ENCODE assay signal across 8 mouse cellular contexts in the genomic region with DNA sequence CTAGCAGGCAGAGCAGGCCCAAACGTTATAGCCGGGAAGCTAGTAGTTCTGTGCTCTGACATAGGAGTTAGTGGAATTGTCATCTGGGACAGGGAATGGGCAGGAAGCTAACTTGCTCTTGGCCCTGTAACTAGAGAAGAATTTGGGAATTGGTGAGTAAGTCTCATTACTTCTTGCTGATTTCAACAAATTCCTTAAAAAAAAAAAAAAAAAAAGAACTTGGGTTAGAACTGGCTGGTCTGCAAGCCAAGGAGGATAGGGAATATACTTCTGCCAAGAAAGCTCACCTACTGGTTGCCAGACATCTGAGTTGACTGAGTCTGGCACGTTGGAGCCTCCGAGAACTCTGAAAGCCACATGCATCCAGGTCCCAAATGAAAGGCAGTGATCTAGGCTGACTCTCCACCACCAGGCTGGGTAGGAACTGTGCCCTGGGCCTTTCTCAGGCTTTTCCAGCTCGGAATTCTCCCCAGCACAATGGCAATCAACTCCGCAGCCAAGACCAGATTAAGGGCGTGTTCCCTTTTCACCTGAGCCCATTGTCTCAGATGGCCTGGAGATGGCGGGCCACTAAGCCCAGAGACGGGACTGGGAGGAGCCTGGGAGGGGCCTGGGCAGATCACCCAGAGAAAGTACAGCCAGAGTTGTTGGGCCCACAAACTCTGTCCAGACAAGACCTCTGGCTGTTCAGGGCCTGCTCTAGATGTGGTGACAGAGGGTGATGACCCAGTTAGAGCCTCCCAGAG.
DNase-seq lines count a peak whose midpoint lies in the region; ATAC-seq lines count a peak whose summit lies in the region.
"Had no signal": no experiment of that assay in that cellular context is flagged by ENCODE, and none has a peak within 500 bp of the region (broad histone marks: within the 10 kb centered on the region; RNA-seq: fewer than 3 reads in every experiment).

No protein-coding gene starts in this region.

- H3K4me3 ChIP-seq in midbrain, embryonic 10.5 days = no peak overlapping the region
- H3K4me3 ChIP-seq in midbrain, embryonic 15.5 days = no peak overlapping the region
- H3K4me3 ChIP-seq in brown adipose tissue, adult 24 weeks (ENCODE audit: insufficient read depth, low read depth, low read length) = no peak overlapping the region
- H3K4me3 ChIP-seq: midbrain, embryonic 12.5 days had no signal

- H3K4me1 ChIP-seq in midbrain, embryonic 10.5 days = peaks cover 13% of the 10 kb centered on the region
- H3K4me1 ChIP-seq in midbrain, embryonic 15.5 days = no peaks in the 10 kb centered on the region
- peaks cover 15% of the 10 kb centered on the region for H3K4me1 ChIP-seq in brown adipose tissue, adult 24 weeks (ENCODE audit: control insufficient read depth, insufficient read depth, insufficient read length, low read length)

- H3K27ac ChIP-seq in midbrain, embryonic 10.5 days (replicated peaks) = peak overlapping the region; percentile 70
- H3K27ac ChIP-seq in midbrain, embryonic 15.5 days = no peak overlapping the region
- peak overlapping the region; percentile 88 for H3K27ac ChIP-seq in brown adipose tissue, adult 24 weeks (replicated peaks; ENCODE audit: low read depth, low read length)
- H3K27ac ChIP-seq: midbrain, embryonic 12.5 days had no signal

- 34% methylated on average over 9 of the region's 9 CpGs for WGBS in midbrain, embryonic 10.5 days
- WGBS in midbrain, embryonic 15.5 days = 41% methylated on average over 9 of the region's 9 CpGs

- H3K27me3 ChIP-seq in midbrain, embryonic 10.5 days (ENCODE audit: low read depth, poor library complexity, severe bottlenecking) = peaks cover 12% of the 10 kb centered on the region
- no peaks in the 10 kb centered on the region for H3K27me3 ChIP-seq in midbrain, embryonic 15.5 days (replicated peaks)
- H3K27me3 ChIP-seq in splenic B cell, adult 2 months (ENCODE audit: control insufficient read depth, insufficient read depth, low read length, poor library complexity, severe bottlenecking) = no peaks in the 10 kb centered on the region

- H3K9ac ChIP-seq in midbrain, embryonic 15.5 days = no peak overlapping the region
- H3K9ac ChIP-seq: midbrain, embryonic 12.5 days had no signal

- intact Hi-C loops in heart, postnatal 14 days (cut with DNase I) = no loop called here

- no peaks in the 10 kb centered on the region for H3K9me3 ChIP-seq in midbrain, embryonic 10.5 days (replicated peaks)
- no peaks in the 10 kb centered on the region for H3K9me3 ChIP-seq in midbrain, embryonic 15.5 days
- H3K9me3 ChIP-seq: midbrain, embryonic 12.5 days had no signal

- no peak for DNase-seq in midbrain, embryonic 10.5 days (ENCODE audit: low spot score)
- peak; percentile 44 to 48 for DNase-seq in heart, postnatal 14 days
- peak; percentile 17 for DNase-seq in splenic B cell, adult 2 months (ENCODE audit: low read depth, low spot score)
- DNase-seq in cerebellum, adult 18-20 months = no peak
- no peak for DNase-seq in layer of hippocampus, postnatal 14 days (ENCODE audit: low spot score in 2 of 2)

- no peak for ATAC-seq in midbrain, embryonic 15.5 days (replicated peaks)

- no peak overlapping the region for H3K4me2 ChIP-seq in midbrain, embryonic 15.5 days
- H3K4me2 ChIP-seq: midbrain, embryonic 12.5 days had no signal

- no peaks in the 10 kb centered on the region for H3K36me3 ChIP-seq in midbrain, embryonic 10.5 days
- H3K36me3 ChIP-seq in midbrain, embryonic 15.5 days (replicated peaks) = no peaks in the 10 kb centered on the region
- H3K36me3 ChIP-seq in splenic B cell, adult 2 months (ENCODE audit: control insufficient read depth, insufficient read depth, low read length, poor library complexity, severe bottlenecking) = no peaks in the 10 kb centered on the region
- H3K36me3 ChIP-seq: midbrain, embryonic 12.5 days had no signal

Comparison
In these comparisons a context has a peak if more than half of its experiments do, and no peak if none do; other contexts are left out.
1. DNase-seq: peak in heart, postnatal 14 days (2 of 2) and splenic B cell, adult 2 months (single experiment); none in midbrain, embryonic 10.5 days (single experiment), cerebellum, adult 18-20 months (0 of 2) and layer of hippocampus, postnatal 14 days (0 of 2).